Mouse (Mus musculus) neutrophil, adult 5-6 weeks (primary cell): ENCODE measurements at regions not wholly inside any gene's neighbourhood (a gene's known extent, or its start where the extent isn't known, plus 50 kb on each side); places are given as distances from the start of the nearest gene placed in this dataset.

ENCODE experiments used
- ATAC-seq: fragments of 151-379, 151-347 bp; 2 replicates; pipeline ENCODE4 v1.8.0; 2017; ENCODE audit warnings: mild to moderate bottlenecking, moderate TSS enrichment; ENCODE audit not compliant: insufficient number of reproducible peaks, poor library complexity, low FRiP score, severe bottlenecking; ENCODE audit errors: extremely low read depth

- ATAC-seq: no peak
Observed at GRCm38 (mm10) chr13:43852888-43853287, 68.3 kb downstream of the Cd83 start.

- no peak for ATAC-seq
Observed at GRCm38 (mm10) chr13:43854973-43855372, 70.4 kb downstream of the Cd83 start.

GRCm38 (mm10) chr13:43860932-43861331 is 76.4 kb downstream of the Cd83 start:
- ATAC-seq: no peak

GRCm38 (mm10) chr13:43861424-43861823 is 76.8 kb downstream of the Cd83 start:
- no peak for ATAC-seq

GRCm38 (mm10) chr13:43862056-43862455 is 77.5 kb downstream of the Cd83 start:
- no peak for ATAC-seq

GRCm38 (mm10) chr13:43862586-43862985 is 78.0 kb downstream of the Cd83 start:
- ATAC-seq: no peak

- no peak for ATAC-seq
Observed at GRCm38 (mm10) chr13:43863581-43864100, 79.1 kb downstream of the Cd83 start.

- peak; percentile 89 for ATAC-seq
Observed at GRCm38 (mm10) chr13:43864153-43864861, 79.7 kb downstream of the Cd83 start.

GRCm38 (mm10) chr13:43865036-43865435 is 80.5 kb downstream of the Cd83 start:
- ATAC-seq: no peak

- no peak for ATAC-seq
Observed at GRCm38 (mm10) chr13:43875895-43876294, 91.3 kb downstream of the Cd83 start.

- ATAC-seq: no peak
Observed at GRCm38 (mm10) chr13:43887284-43887683, 102.7 kb downstream of the Cd83 start.

GRCm38 (mm10) chr13:43891928-43892327 is 107.4 kb downstream of the Cd83 start:
- no peak for ATAC-seq

GRCm38 (mm10) chr13:43895990-43896389 is 111.4 kb downstream of the Cd83 start:
- ATAC-seq: no peak

- ATAC-seq: no peak
Observed at GRCm38 (mm10) chr13:43897046-43897445, 112.5 kb downstream of the Cd83 start.

GRCm38 (mm10) chr13:43898555-43899258 is 114.1 kb downstream of the Cd83 start:
- ATAC-seq: peak; percentile 85

GRCm38 (mm10) chr13:43900115-43900514 is 115.5 kb downstream of the Cd83 start:
- no peak for ATAC-seq

GRCm38 (mm10) chr13:43900758-43901157 is 116.2 kb downstream of the Cd83 start:
- no peak for ATAC-seq

GRCm38 (mm10) chr13:43903391-43903790 is 118.8 kb downstream of the Cd83 start:
- no peak for ATAC-seq

- ATAC-seq: no peak
Observed at GRCm38 (mm10) chr13:43904291-43904690, 119.7 kb downstream of the Cd83 start.

- ATAC-seq: peak; percentile 20; the same call in 1 of the 2 replicates
Observed at GRCm38 (mm10) chr13:43906241-43906640, 121.7 kb downstream of the Cd83 start.
